Mouse (Mus musculus) lung, embryonic 14.5 days (tissue): ENCODE results near the gene Psme3. TPM values are rescaled to one million over a fixed set of nuclear protein-coding genes. Genes with fewer than 3 reads are reported as not detected.

Experiments used
- ATAC-seq: fragments of 200-750 bp; cut with Nextera tagmentation; 2 replicates; pipeline ENCODE4 v1.8.0; 2017; ENCODE audit warnings: mild to moderate bottlenecking, moderate TSS enrichment, moderate library complexity; ENCODE audit not compliant: insufficient read depth
- DNase-seq: peaks from one replicate; pipeline ENCODE4 v3.0.0-alpha.2; 2015
- H3K27ac ChIP-seq: fragments of 300-500 bp; sonication (generic); 2 replicates; pipeline ENCODE4 v1.5.1; 2014; ENCODE audit warnings: low read depth, mild to moderate bottlenecking, moderate library complexity
- H3K27me3 ChIP-seq: fragments of 300-500 bp; sonication (generic); 2 replicates; pipeline ENCODE4 v1.6.1; 2014; ENCODE audit warnings: low read length, control low read depth; ENCODE audit not compliant: insufficient read depth
- H3K36me3 ChIP-seq: fragments of 300-500 bp; sonication (generic); 2 replicates; pipeline ENCODE4 v1.6.1; 2014; ENCODE audit warnings: control low read depth; ENCODE audit not compliant: insufficient read depth
- H3K4me1 ChIP-seq: fragments of 300-500 bp; sonication (generic); 2 replicates; pipeline ENCODE4 v1.6.1; 2014; ENCODE audit warnings: antibody characterized with exemption, control low read depth; ENCODE audit not compliant: insufficient read depth
- H3K4me2 ChIP-seq: fragments of 300-500 bp; sonication (generic); 2 replicates; pipeline ENCODE4 v1.6.1; 2014; ENCODE audit warnings: mild to moderate bottlenecking
- H3K4me3 ChIP-seq: fragments of 300-500 bp; sonication (generic); 2 replicates; pipeline ENCODE4 v1.5.1; 2014; ENCODE audit warnings: low read depth, low read length
- H3K9ac ChIP-seq: fragments of 300-500 bp; sonication (generic); 2 replicates; pipeline ENCODE4 v1.6.1; 2014
- H3K9me3 ChIP-seq: fragments of 300-500 bp; sonication (generic); 2 replicates; pipeline ENCODE4 v1.6.1; 2016; ENCODE audit warnings: low read depth, low read length, control low read depth
- CTCF ChIP-seq: IDR thresholded peaks from 2 replicates; pipeline ENCODE4 v1.5.1; 2016; ENCODE audit warnings: antibody characterized with exemption, low read depth
- whole genome bisulfite sequencing: fragments of 180-500 bp; shearing (Covaris S2); extraction: QIAGEN DNeasy Blood & Tissue Kit; methylation state at CpG from one replicate; pipeline ENCODE4 v1.1.7; 2014; 5-methylcytosine and 5-hydroxymethylcytosine counted together
- microRNA-seq: library from miRNA; unstranded; fragments of <30 nt; microRNA quantifications from one replicate; pipeline ENCODE4, GENCODE M21; 2016; ENCODE audit warnings: borderline number of aligned reads
- polyA plus RNA-seq: library from polyadenylated mRNA; unstranded; fragments of >200 nt; fragmentation: Nextera tagmentation; extraction: Ambion mirVana; gene quantifications from 2 replicates; pipeline ENCODE4 v1.2.1, GENCODE M21; 2014

The Psme3 gene
- polyA plus RNA-seq, 1 experiment from 2014 or later: 123 TPM

DNA sequence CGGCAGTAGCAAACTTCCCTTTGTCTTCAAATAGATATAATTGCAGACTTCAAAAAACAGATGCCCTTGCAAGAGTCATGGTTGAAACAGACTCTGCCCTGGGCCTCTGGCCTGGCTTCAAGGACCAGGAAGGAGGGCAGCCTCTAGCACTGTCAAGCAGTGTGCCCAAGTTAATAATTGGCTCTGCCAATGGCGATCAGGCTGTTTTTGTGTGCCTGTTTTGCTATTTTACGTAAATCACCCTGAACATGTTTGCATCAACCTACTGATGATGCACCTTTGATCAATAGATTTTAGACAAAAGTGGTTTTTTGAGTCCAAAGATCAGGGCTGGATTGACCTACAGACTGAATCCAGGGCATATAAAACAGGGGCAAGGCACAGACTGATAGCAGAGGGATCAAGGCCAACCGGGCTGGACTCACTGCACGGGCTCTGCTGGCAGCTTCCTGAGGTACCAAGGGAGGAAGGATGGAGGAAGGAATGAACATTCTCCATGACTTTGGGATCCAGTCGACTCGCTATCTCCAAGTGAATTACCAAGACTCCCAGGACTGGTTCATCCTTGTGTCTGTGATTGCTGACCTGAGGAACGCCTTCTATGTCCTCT, 51.4 kb downstream of the Psme3 start, which contains the start of gene G6pc:
Gene G6pc (plus strand): TSS at position 236 of the 610 bp plus-strand sequence.
- Histone ChIP-seq H3K9me3 (no peaks in the 10 kb centered on the region), H3K4me3 (no peak within 1 kb of the TSS), H3K4me1 (no peaks in the 10 kb centered on the region), H3K9ac (no peak within 1 kb of the TSS), H3K4me2 (no peak within 1 kb of the TSS), H3K36me3 (no peaks in the 10 kb centered on the region), H3K27me3 (no peaks in the 10 kb centered on the region), H3K27ac (no peak within 1 kb of the TSS)
- TF ChIP-seq CTCF: no peak
- ATAC-seq (no peak), DNase-seq (no peak)
- WGBS: 87% methylated on average over 8 of the region's 8 CpGs

DNA sequence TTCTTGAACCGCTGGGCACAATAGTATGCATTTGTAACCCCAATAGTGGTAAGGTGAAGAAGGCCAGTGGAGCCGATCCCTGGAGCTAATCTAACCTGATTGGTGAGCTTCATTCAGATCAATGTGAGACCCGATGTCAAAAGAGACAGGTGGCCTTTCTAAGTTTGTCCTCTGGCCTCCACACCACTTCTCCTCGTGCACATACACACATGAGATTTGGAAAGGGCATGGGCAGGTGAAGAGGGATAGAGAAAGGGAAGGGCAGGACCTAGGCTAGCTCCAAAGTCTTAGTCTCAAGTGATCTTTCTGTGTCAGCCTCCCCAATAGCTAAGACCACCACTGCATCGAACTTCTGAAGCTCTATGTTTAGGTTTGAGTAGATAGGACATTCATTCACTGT, 54.1 kb downstream of the Psme3 start:
- no peak for DNase-seq
- H3K27me3 ChIP-seq: no peaks in the 10 kb centered on the region
- no peak overlapping the region for H3K4me2 ChIP-seq
- H3K4me3 ChIP-seq: no peak overlapping the region
- no peak overlapping the region for H3K27ac ChIP-seq
- no peak for ATAC-seq
- H3K36me3 ChIP-seq: no peaks in the 10 kb centered on the region
- no peaks in the 10 kb centered on the region for H3K9me3 ChIP-seq
- H3K4me1 ChIP-seq: no peaks in the 10 kb centered on the region
- no peak overlapping the region for H3K9ac ChIP-seq
- WGBS: 70% methylated on average over 5 of the region's 5 CpGs
- TF ChIP-seq CTCF: no peak

Small RNA genes lying within 50 kb of the gene (microRNA-seq; reads per million reads assigned to microRNA genes)
- gene Gm25593: not detected

Other genes starting within 250 kb of the Psme3 start
- 13.2 and 14.0 TPM in 2 replicates for gene Naglu, start 246.2 kb upstream of the Psme3 start, polyA plus RNA-seq
- gene Hsd17b1, start 237.8 kb upstream of the Psme3 start, polyA plus RNA-seq: not detected in 2 replicates
- gene Coasy, start 233.6 kb upstream of the Psme3 start, polyA plus RNA-seq: 37.9 and 38.0 TPM in 2 replicates
- gene Mlx, start 228.9 kb upstream of the Psme3 start, polyA plus RNA-seq: 39.1 and 40.5 TPM in 2 replicates
- 39.9 and 44.1 TPM in 2 replicates for gene Psmc3ip, start 220.8 kb upstream of the Psme3 start, polyA plus RNA-seq
- gene Retreg3, start 196.3 kb upstream of the Psme3 start, polyA plus RNA-seq: 9.3 and 9.4 TPM in 2 replicates
- gene Tubg1, start 196.3 kb upstream of the Psme3 start, polyA plus RNA-seq: 89.8 and 96.0 TPM in 2 replicates
- 2.7 and 4.1 TPM in 2 replicates for gene Tubg2, start 160.3 kb upstream of the Psme3 start, polyA plus RNA-seq
- 0.84 and 1.0 TPM in 2 replicates for gene Cntnap1, start 145.7 kb upstream of the Psme3 start, polyA plus RNA-seq
- gene Plekhh3, start 144.9 kb upstream of the Psme3 start, polyA plus RNA-seq: 15.9 and 18.0 TPM in 2 replicates
- gene Ccr10, start 140.8 kb upstream of the Psme3 start, polyA plus RNA-seq: 0.11 TPM in 1 of 2 replicates, not detected in the other
- gene Ezh1, start 89.8 kb upstream of the Psme3 start, polyA plus RNA-seq: 17.4 and 18.9 TPM in 2 replicates
- gene Ramp2, start 70.2 kb upstream of the Psme3 start, polyA plus RNA-seq: 271 and 276 TPM in 2 replicates
- gene Vps25, start 62.5 kb upstream of the Psme3 start, polyA plus RNA-seq: 132 and 139 TPM in 2 replicates
- 5.3 and 5.8 TPM in 2 replicates for gene Wnk4, start 55.6 kb upstream of the Psme3 start, polyA plus RNA-seq
- 1.0 and 1.9 TPM in 2 replicates for gene Cntd1, start 37.2 kb upstream of the Psme3 start, polyA plus RNA-seq
- gene Coa3, start 37.1 kb upstream of the Psme3 start, polyA plus RNA-seq: 190 and 197 TPM in 2 replicates
- gene Becn1, start 13.9 kb upstream of the Psme3 start, polyA plus RNA-seq: 149 and 154 TPM in 2 replicates
- gene Aoc2, start 8.8 kb downstream of the Psme3 start, polyA plus RNA-seq: 1.5 TPM in 2 replicates
- 0.62 and 0.83 TPM in 2 replicates for gene Aoc3, start 14.4 kb downstream of the Psme3 start, polyA plus RNA-seq
- gene G6pc, start 51.3 kb downstream of the Psme3 start, polyA plus RNA-seq: not detected in 2 replicates
- 85.4 and 93.3 TPM in 2 replicates for gene Aarsd1, start 101.4 kb downstream of the Psme3 start, polyA plus RNA-seq
- 11.0 and 12.2 TPM in 2 replicates for gene Gm27029, start 108.6 kb downstream of the Psme3 start, polyA plus RNA-seq
- gene Rundc1, start 108.9 kb downstream of the Psme3 start, polyA plus RNA-seq: 16.6 and 17.4 TPM in 2 replicates
- 9.3 and 11.5 TPM in 2 replicates for gene Ptges3l, start 109.1 kb downstream of the Psme3 start, polyA plus RNA-seq
- gene Rpl27, start 126.1 kb downstream of the Psme3 start, polyA plus RNA-seq: 421 and 428 TPM in 2 replicates
- 11.4 and 12.1 TPM in 2 replicates for gene Ifi35, start 132.2 kb downstream of the Psme3 start, polyA plus RNA-seq
- gene Rnd2, start 148.8 kb downstream of the Psme3 start, polyA plus RNA-seq: 4.7 and 5.6 TPM in 2 replicates
- gene Vat1, start 150.0 kb downstream of the Psme3 start, polyA plus RNA-seq: 36.3 and 38.2 TPM in 2 replicates
- 20.9 and 21.0 TPM in 2 replicates for gene Brca1, start 235.7 kb downstream of the Psme3 start, polyA plus RNA-seq
- gene Nbr1, start 235.9 kb downstream of the Psme3 start, polyA plus RNA-seq: 59.2 and 62.4 TPM in 2 replicates